Mouse (Mus musculus): Measurements from ENCODE around the gene Tex19.1.

Tex19.1 gene

DNA sequence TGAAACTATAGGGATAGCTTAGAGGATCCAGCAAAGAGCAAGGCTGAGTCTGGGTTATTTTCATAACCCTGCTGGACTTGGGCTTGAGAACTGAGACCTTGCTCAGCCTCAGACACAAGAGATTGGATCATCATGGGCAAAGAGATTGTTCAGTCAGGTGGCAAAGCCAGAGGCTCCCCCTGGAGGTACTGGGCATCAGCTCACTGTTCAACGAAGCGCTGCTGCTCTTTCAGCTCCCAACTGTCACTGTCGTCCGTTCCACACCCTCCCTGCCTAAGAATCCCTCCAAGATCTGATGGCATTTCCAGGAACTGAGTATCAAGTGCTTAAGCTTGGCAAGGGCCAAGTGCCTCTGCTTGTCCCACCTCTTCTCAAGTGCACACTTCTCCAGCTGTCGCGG is 7.2 kb upstream of the Tex19.1 start:
- ATAC-seq (ENCODE audit: insufficient number of reproducible peaks, low FRiP score, low TSS enrichment) = no peak

- no peak for ATAC-seq (ENCODE audit: insufficient number of reproducible peaks, low FRiP score, low TSS enrichment)
Observed at GRCm38 (mm10) chr11:121143325-121144015, 2.5 kb upstream of the Tex19.1 start.

- ATAC-seq (ENCODE audit: insufficient number of reproducible peaks, low FRiP score, low TSS enrichment) = no peak
Observed at GRCm38 (mm10) chr11:121148193-121148592, 2.2 kb downstream of the Tex19.1 start.

GRCm38 (mm10) chr11:121154203-121154602 is 8.3 kb downstream of the Tex19.1 start:
- ATAC-seq (ENCODE audit: insufficient number of reproducible peaks, low FRiP score, low TSS enrichment) = no peak

DNA sequence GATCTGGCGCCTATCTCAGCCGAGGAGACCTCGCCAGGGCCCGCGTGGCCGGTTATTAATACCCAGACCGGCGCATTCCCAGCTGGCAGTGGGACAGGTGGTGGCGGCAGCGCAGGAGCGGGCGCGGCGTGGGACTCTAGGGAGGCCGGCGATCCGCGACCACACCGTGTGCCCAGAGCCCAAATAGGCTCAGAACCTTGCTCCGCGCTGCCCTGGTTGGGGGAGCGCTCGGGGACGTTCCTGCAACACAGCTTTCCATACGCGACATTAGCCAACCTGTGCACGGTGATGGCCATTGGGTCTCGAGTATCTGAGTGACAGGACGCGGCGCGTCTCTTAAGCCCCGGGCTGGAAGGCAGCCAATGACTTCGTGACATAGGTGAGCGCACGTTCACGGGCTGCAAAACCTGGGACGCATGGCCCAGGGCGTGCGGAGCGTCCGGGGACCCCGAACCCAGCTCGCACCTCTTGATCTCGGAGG is 10.5 kb downstream of the Tex19.1 start:
- no peak for ATAC-seq (ENCODE audit: insufficient number of reproducible peaks, low FRiP score, low TSS enrichment)

DNA sequence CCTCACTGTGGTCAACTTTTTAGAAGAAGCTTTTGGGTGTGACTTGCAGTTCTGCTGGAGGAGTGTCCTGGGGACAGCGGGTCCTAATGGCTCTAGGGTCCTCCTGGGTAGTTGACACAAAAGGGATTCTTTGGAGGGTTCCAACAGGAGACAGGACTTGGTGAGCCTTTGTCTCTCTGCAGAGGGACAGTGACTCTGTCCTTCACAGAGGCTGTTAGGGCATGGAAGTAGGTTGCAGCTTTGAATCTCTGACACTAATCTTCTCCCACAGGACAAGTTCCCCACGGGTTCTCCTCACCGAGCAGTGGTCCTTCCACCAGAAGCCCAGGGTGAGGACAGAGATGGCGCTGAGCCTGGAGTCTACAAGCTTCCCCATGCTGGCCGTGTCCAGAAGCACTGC is 14.0 kb downstream of the Tex19.1 start, which contains the start of gene Uts2r:
Gene Uts2r (plus strand): TSS at position 301 of the 400 bp plus-strand sequence.
- no peak for ATAC-seq (ENCODE audit: insufficient number of reproducible peaks, low FRiP score, low TSS enrichment)

GRCm38 (mm10) chr11:121160636-121161346 is 14.8 kb downstream of the Tex19.1 start:
- no peak for ATAC-seq (ENCODE audit: insufficient number of reproducible peaks, low FRiP score, low TSS enrichment)

DNA sequence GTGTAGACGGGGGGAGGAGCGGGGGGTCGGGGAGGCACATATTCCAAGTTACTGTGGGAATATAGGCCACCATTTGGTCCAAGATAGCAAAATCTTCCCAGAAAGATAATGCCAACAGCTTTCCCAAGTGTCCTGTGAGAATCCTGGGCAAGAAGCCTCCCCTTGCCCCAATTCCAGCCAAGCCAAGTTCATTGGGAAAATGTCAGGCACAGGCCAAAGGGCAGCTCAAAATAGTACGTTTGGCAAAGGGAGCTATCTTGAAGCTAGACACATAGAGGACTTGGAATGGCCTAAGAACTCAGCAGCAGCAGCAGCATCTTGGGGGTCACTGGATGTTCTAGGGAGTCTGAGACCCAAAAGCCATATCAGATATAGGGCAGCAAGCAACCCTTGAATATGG is 17.8 kb downstream of the Tex19.1 start:
- no peak for ATAC-seq (ENCODE audit: insufficient number of reproducible peaks, low FRiP score, low TSS enrichment)

DNA sequence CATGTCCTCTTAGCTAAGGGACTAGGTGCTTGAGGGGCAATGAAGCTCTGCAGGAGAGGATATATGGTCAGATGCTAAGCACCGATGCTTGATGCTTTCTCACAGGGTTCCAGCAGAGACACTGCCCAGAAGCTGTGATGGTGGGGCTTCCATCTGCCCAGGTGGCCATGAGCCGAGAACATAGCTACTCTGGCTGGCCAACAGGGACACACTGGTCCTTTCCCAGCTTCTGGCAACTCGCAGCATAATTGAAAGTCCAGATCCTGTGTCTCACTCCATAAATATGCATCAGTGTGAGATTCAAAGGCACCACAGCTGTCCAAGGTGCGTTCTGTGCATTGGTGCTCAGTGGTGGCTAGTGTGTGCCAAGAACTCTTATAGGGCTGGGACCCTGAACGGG is 27.3 kb downstream of the Tex19.1 start:
- ATAC-seq (ENCODE audit: insufficient number of reproducible peaks, low FRiP score, low TSS enrichment) = no peak

DNA sequence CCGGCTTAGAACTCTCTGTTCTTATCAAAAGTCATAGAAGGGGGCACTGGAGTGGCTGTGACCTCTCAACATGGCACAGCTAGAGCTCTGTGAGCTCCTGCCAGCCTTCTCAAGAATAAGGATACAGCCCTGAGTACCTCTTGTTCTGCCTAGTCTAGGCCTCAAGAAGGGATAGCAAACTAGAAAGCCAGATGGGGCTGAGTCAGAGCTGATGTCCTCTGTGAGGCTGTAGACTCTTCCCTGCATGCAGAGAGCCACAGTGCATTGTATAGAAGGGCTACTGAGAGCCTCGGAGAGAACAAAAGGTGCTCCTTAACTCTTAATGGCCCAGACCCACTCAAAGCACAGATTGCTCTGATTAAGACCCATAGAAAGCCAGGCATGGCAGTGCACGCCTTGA is 28.3 kb downstream of the Tex19.1 start:
- ATAC-seq (ENCODE audit: insufficient number of reproducible peaks, low FRiP score, low TSS enrichment) = no peak

GRCm38 (mm10) chr11:121176285-121177270 is 30.6 kb downstream of the Tex19.1 start:
- peak; percentile 66; the same call in 1 of the 2 replicates for ATAC-seq (ENCODE audit: insufficient number of reproducible peaks, low FRiP score, low TSS enrichment)

DNA sequence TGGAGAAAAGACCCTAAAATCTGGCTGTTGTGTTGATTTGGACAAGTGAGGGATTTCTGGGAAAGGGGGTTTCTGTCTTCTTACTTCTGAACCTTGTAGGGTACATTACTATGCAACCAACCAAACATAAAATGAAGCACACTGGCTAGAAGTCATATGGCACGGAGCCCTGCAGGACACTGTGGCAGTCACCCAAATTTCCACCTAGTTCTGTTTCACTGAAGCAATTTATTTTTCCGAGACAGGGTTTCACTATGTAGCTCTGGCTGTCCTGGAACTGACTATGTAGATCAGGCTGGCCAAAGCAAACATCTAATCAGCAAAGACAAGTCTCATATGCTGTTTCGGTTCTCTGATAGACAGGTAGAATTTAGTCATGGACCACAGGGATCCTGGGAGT is 43.7 kb downstream of the Tex19.1 start:
- ATAC-seq (ENCODE audit: insufficient number of reproducible peaks, low FRiP score, low TSS enrichment) = no peak

DNA sequence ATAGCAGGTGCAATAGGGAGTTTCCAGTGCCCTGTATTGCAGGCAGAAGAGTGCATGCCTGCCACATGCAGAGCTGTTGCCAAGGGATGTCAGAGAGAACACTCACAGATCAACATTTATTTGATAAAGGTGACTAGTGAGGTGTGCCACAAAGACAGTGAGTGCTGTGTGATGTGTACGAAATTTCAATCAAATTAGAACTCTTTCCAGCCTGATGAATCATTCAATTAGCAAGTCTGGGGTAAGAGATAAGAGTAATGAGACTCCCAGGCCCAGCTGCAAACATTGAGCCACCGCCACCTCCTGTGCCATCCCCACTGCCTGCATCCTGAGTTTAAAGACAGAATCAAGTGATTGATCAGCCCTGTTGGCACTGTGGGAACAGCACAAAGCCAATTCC is 46.8 kb downstream of the Tex19.1 start:
- no peak for ATAC-seq (ENCODE audit: insufficient number of reproducible peaks, low FRiP score, low TSS enrichment)

DNA sequence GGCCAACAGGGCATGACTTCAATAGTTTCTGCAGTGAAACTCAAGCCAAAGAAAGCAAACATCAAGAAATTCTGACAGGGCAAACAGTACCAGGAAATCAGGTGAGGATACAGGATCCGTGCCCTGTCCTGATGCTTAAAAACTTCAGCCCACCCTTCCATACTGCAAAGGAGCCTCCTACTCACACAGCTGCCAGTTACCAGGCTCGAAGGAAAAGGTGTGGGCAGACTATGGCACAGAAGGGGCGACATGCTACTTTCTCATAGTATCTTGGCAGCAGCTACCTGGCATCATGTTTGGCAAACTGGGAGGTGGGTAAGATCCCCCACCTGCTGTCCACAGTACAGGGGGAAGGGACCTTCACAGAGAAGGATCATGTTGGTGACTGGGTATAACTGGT is 47.5 kb downstream of the Tex19.1 start:
- no peak for ATAC-seq (ENCODE audit: insufficient number of reproducible peaks, low FRiP score, low TSS enrichment)
